Comparison of ENCODE assay signal across 8 mouse cellular contexts in genomic region chr6:88044577-88045405, GRCm38 (mm10). TPM values are rescaled to one million over a fixed set of nuclear protein-coding genes. Genes with fewer than 3 reads are reported as not detected.
DNase-seq lines count a peak whose midpoint lies in the region; ATAC-seq lines count a peak whose summit lies in the region.

TSS of gene Rab7 (minus strand) at chr6:88045270.

- peaks cover 9% of the 10 kb centered on the region; the same call in 1 of the 2 replicates for H3K27me3 ChIP-seq in heart, embryonic 13.5 days (replicated peaks)
- H3K27me3 ChIP-seq in liver, embryonic 12.5 days (replicated peaks) = peaks cover 10% of the 10 kb centered on the region; the same call in 1 of the 2 replicates
- no peaks in the 10 kb centered on the region for H3K27me3 ChIP-seq in stomach, embryonic 15.5 days (replicated peaks)

- peak within 1 kb of the TSS; percentile 85 for H3K27ac ChIP-seq in brown adipose tissue, adult 24 weeks (replicated peaks; ENCODE audit: low read depth, low read length)
- peak within 1 kb of the TSS; percentile 92 for H3K27ac ChIP-seq in heart, embryonic 13.5 days (replicated peaks)
- H3K27ac ChIP-seq in liver, embryonic 12.5 days = peak within 1 kb of the TSS; percentile 91
- H3K27ac ChIP-seq in stomach, embryonic 15.5 days = peak within 1 kb of the TSS; percentile 85

- H3K4me1 ChIP-seq in brown adipose tissue, adult 24 weeks (ENCODE audit: control insufficient read depth, insufficient read depth, insufficient read length, low read length) = peaks cover 16% of the 10 kb centered on the region
- peaks cover 39% of the 10 kb centered on the region for H3K4me1 ChIP-seq in heart, embryonic 13.5 days
- peaks cover 45% of the 10 kb centered on the region for H3K4me1 ChIP-seq in liver, embryonic 12.5 days
- H3K4me1 ChIP-seq in stomach, embryonic 15.5 days = peaks cover 21% of the 10 kb centered on the region; the same call in 1 of the 2 replicates

- H3K9ac ChIP-seq in heart, embryonic 13.5 days = peak within 1 kb of the TSS; percentile 97
- peak within 1 kb of the TSS; percentile 93 for H3K9ac ChIP-seq in liver, embryonic 12.5 days
- peak within 1 kb of the TSS; percentile 85 for H3K9ac ChIP-seq in stomach, embryonic 15.5 days

- H3K4me3 ChIP-seq in brown adipose tissue, adult 24 weeks (ENCODE audit: insufficient read depth, low read depth, low read length) = peak within 1 kb of the TSS; percentile 99
- peak within 1 kb of the TSS; percentile 89 for H3K4me3 ChIP-seq in heart, embryonic 13.5 days
- H3K4me3 ChIP-seq in liver, embryonic 12.5 days = peak within 1 kb of the TSS; percentile 97
- H3K4me3 ChIP-seq in stomach, embryonic 15.5 days (replicated peaks) = peak within 1 kb of the TSS; percentile 83

- H3K36me3 ChIP-seq in heart, embryonic 13.5 days = no peaks in the 10 kb centered on the region; the same call in 1 of the 2 replicates
- peaks cover 6% of the 10 kb centered on the region for H3K36me3 ChIP-seq in liver, embryonic 12.5 days
- no peaks in the 10 kb centered on the region for H3K36me3 ChIP-seq in stomach, embryonic 15.5 days

- under 1% methylated on average over 82 of the region's 82 CpGs for WGBS in heart, embryonic 13.5 days
- WGBS in liver, embryonic 12.5 days (ENCODE audit: insufficient replicate concordance) = under 1% methylated on average over 80 of the region's 82 CpGs
- under 1% methylated on average over 75 of the region's 82 CpGs for WGBS in stomach, embryonic 15.5 days

- ATAC-seq in heart, embryonic 13.5 days (ENCODE audit: extremely low read depth, insufficient number of reproducible peaks, low FRiP score, low TSS enrichment) = peak; percentile 93
- peak; percentile 94 for ATAC-seq in liver, embryonic 12.5 days
- peak; percentile 95 for ATAC-seq in stomach, embryonic 15.5 days (ENCODE audit: insufficient read depth, low FRiP score, low read depth)

- peak; percentile 97 for DNase-seq in CD4-positive, CD25-positive, alpha-beta regulatory T cell, adult 2 months (ENCODE audit: low read depth, low spot score)
- peak; percentile 51 for DNase-seq in fat pad, adult 2 months (ENCODE audit: extremely low read depth, low read depth, low spot score)
- peak; percentile 98 for DNase-seq in kidney, postnatal 10 days
- peak; percentile 95 to 96 for DNase-seq in natural killer cell, adult 2 months (ENCODE audit: low spot score in 2 of 2)

- H3K4me2 ChIP-seq in heart, embryonic 13.5 days = peak within 1 kb of the TSS; percentile 95
- peak within 1 kb of the TSS; percentile 80 for H3K4me2 ChIP-seq in liver, embryonic 12.5 days
- H3K4me2 ChIP-seq in stomach, embryonic 15.5 days = peak within 1 kb of the TSS; percentile 79

- H3K9me3 ChIP-seq in heart, embryonic 13.5 days = no peaks in the 10 kb centered on the region
- H3K9me3 ChIP-seq in liver, embryonic 12.5 days (replicated peaks) = no peaks in the 10 kb centered on the region
- no peaks in the 10 kb centered on the region for H3K9me3 ChIP-seq in stomach, embryonic 15.5 days

RNA-seq across cellular contexts. Expression of gene Rab7, which starts in this region (rescaled TPM):
- 202 and 234 TPM in 2 replicates for polyA plus RNA-seq in brown adipose tissue, adult 24 weeks (2012; ENCODE audit: insufficient read depth, insufficient read length, missing spikeins)
- polyA plus RNA-seq in heart, embryonic 13.5 days (2015; fragmentation: Nextera tagmentation; extraction: Ambion mirVana) = 195 and 206 TPM in 2 replicates
- 134 and 135 TPM in 2 replicates for polyA plus RNA-seq in liver, embryonic 12.5 days (2016; fragmentation: Nextera tagmentation; extraction: Ambion mirVana)
- 212 and 228 TPM in 2 replicates for polyA plus RNA-seq in stomach, embryonic 15.5 days (2015; fragmentation: Nextera tagmentation; extraction: Ambion mirVana)

Comparison
In these comparisons a context has a peak if more than half of its experiments do, and no peak if none do; other contexts are left out.
1. Peak in every context shown above with its lines: DNase-seq, ATAC-seq, H3K4me3 ChIP-seq and H3K27ac ChIP-seq.